Mouse (Mus musculus) CD4-positive, CD25-positive, alpha-beta regulatory T cell, adult 4 months (primary cell): ENCODE measurements around the gene Fasl. TPM values are rescaled to one million over a fixed set of nuclear protein-coding genes. Genes with fewer than 3 reads are reported as not detected.

ENCODE experiments used
- ATAC-seq: one replicate; pipeline ENCODE4 v1.8.0; 2017
- polyA plus RNA-seq, 2 experiments: library from polyadenylated mRNA; unstranded; fragments of 100-300 nt; shearing (Covaris generic); gene quantifications; one replicate each; pipeline ENCODE4 v1.2.1; 2017

Fasl gene
- 10 to 100 TPM; 10.7 to 12.7 TPM for polyA plus RNA-seq

- peak; percentile 91 for ATAC-seq
Observed at GRCm38 (mm10) chr1:161788339-161788738, at the start of gene Fasl. Gene Fasl (minus strand): TSS chr1:161788495.

- ATAC-seq: no peak
Observed at GRCm38 (mm10) chr1:161826677-161827076, 38.4 kb upstream of the Fasl start.

- peak; percentile 69 for ATAC-seq
Observed at GRCm38 (mm10) chr1:161809428-161809827, 21.1 kb upstream of the Fasl start.

GRCm38 (mm10) chr1:161808980-161809379 lies 20.7 kb upstream of the Fasl start:
- ATAC-seq: peak; percentile 28

- peak; percentile 75 for ATAC-seq
Observed at GRCm38 (mm10) chr1:161804541-161804971, 16.3 kb upstream of the Fasl start.

GRCm38 (mm10) chr1:161801321-161801720 lies 13.0 kb upstream of the Fasl start:
- ATAC-seq: no peak

GRCm38 (mm10) chr1:161800256-161800655 lies 12.0 kb upstream of the Fasl start:
- ATAC-seq: no peak

GRCm38 (mm10) chr1:161799791-161800190 lies 11.5 kb upstream of the Fasl start:
- no peak for ATAC-seq

- no peak for ATAC-seq
Observed at GRCm38 (mm10) chr1:161798866-161799265, 10.6 kb upstream of the Fasl start.

- peak; percentile 72 for ATAC-seq
Observed at GRCm38 (mm10) chr1:161794447-161795211, 6.3 kb upstream of the Fasl start.

- ATAC-seq: no peak
Observed at GRCm38 (mm10) chr1:161793321-161793720, 5.0 kb upstream of the Fasl start.

- no peak for ATAC-seq
Observed at GRCm38 (mm10) chr1:161792687-161792969, 4.3 kb upstream of the Fasl start.

GRCm38 (mm10) chr1:161791854-161792686 lies 3.8 kb upstream of the Fasl start:
- no peak for ATAC-seq

- no peak for ATAC-seq
Observed at GRCm38 (mm10) chr1:161782725-161783124, 5.6 kb downstream of the Fasl start.

- ATAC-seq: no peak
Observed at GRCm38 (mm10) chr1:161781594-161781993, 6.7 kb downstream of the Fasl start.

GRCm38 (mm10) chr1:161779057-161779456 lies 9.2 kb downstream of the Fasl start:
- ATAC-seq: peak; percentile 61

GRCm38 (mm10) chr1:161775151-161775550 lies 13.1 kb downstream of the Fasl start:
- ATAC-seq: peak; percentile 81

GRCm38 (mm10) chr1:161771293-161771692 lies 17.0 kb downstream of the Fasl start:
- no peak for ATAC-seq

GRCm38 (mm10) chr1:161769329-161769728 lies 19.0 kb downstream of the Fasl start:
- no peak for ATAC-seq

GRCm38 (mm10) chr1:161767101-161767524 lies 21.2 kb downstream of the Fasl start:
- peak; percentile 55 for ATAC-seq

- ATAC-seq: peak; percentile 90
Observed at GRCm38 (mm10) chr1:161766656-161767055, 21.6 kb downstream of the Fasl start.

GRCm38 (mm10) chr1:161765932-161766331 lies 22.4 kb downstream of the Fasl start:
- peak; percentile 25 for ATAC-seq

- ATAC-seq: no peak
Observed at GRCm38 (mm10) chr1:161764964-161765363, 23.3 kb downstream of the Fasl start.

GRCm38 (mm10) chr1:161761556-161761955 lies 26.7 kb downstream of the Fasl start:
- ATAC-seq: peak; percentile 81
